Mouse (Mus musculus) cortical plate, adult 2 months (tissue): ENCODE measurements around the gene H2afy2.

Experiments used
- CTCF ChIP-seq: fragments of 200-500 bp; IDR thresholded peaks from 2 replicates; pipeline ENCODE4 v1.5.1; 2011; ENCODE audit warnings: mild to moderate bottlenecking, control low read depth, low read length; ENCODE audit not compliant: insufficient read depth; ENCODE audit errors: extremely low read depth
- POLR2A ChIP-seq: fragments of 200-500 bp; IDR thresholded peaks from 2 replicates; pipeline ENCODE4 v1.6.1; 2011; ENCODE audit warnings: mild to moderate bottlenecking, low read length, control low read depth; ENCODE audit not compliant: insufficient read depth; ENCODE audit errors: extremely low read depth

DNA sequence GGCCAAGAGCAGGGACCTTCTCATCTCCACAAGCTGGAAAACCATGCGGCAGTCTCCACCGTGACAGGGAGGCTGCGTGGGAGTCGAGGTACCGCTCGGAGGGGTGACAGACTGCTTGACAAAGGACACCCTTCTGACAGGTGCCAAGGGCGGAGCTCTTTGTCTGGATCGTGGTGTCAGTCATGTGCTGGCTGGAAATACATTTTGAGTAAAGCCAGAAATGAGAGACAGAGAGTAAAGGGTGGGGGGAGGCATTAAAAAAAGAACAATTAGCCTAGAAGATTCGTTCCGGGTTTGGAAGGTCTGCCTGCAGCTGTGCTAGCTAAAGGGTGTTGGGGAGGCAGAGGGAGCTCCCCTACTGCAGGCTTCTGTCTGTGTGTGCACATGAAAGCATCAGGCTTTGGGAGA is 47.3 kb downstream of the H2afy2 start:
- TF ChIP-seq POLR2A (no peak), CTCF (no peak)
